Comparison of ENCODE assay signal across 8 mouse cellular contexts in the genomic region with DNA sequence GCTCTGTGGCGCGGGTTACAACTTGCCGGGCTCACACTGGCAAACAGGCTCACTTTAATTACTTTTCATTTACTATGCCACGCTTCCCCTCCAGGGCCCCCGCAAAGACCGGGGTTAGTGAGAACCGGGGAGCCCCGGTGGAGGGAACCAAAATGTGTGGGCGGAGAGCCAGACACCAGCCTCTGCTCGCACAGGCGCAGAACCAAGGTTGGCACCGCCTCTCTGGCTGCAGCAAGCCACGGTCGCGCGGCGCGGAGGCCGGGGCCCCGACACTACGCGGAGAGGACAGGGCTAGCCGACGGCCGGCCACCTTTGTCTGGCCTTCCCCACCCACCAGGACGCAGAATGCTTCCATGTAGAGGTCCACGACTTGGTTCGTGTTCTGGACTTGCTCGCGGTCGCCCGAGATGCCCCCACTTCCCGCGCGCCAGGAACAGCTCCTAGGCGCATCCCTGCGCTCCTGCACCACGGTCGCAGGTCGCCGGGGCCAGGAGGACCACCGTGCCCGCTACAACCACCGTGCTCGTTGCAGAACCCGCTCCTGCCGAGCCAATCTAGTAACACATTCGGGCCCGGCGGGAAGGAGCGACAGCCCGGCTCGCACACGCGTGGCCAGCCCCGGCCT. TPM values are rescaled to one million over a fixed set of nuclear protein-coding genes. Genes with fewer than 3 reads are reported as not detected.
DNase-seq lines count a peak whose midpoint lies in the region; ATAC-seq and TF ChIP-seq lines count a peak whose summit lies in the region.

No protein-coding gene starts in this region.

- no peak; the same call in 1 of the 2 replicates for TF ChIP-seq CTCF in left cerebral cortex, adult 2 months (IDR thresholded peaks at IDR 0.05)

- intact Hi-C loops in left cerebral cortex, adult 2 months (cut with DNase I) = loop anchor here (1.0 to 5.0 kb wide), 4 partner anchors 32 to 95 kb away; no protein-coding TSS in a partner anchor

- under 1% methylated on average over 55 of the region's 56 CpGs for WGBS in hindbrain, embryonic 16.5 days
- under 1% methylated on average over 56 of the region's 56 CpGs for WGBS in macrophage (ENCODE audit: missing documents)

- H3K9ac ChIP-seq in hindbrain, embryonic 16.5 days (ENCODE audit: low read depth, low read length) = peak overlapping the region; percentile 84

- H3K9me3 ChIP-seq in hindbrain, embryonic 16.5 days (ENCODE audit: control insufficient read depth, low read length) = no peaks in the 10 kb centered on the region

- no peaks in the 10 kb centered on the region for H3K27me3 ChIP-seq in hindbrain, embryonic 16.5 days (replicated peaks; ENCODE audit: control insufficient read depth, insufficient read depth, low read length)

- peak overlapping the region; percentile 88 for H3K27ac ChIP-seq in hindbrain, embryonic 16.5 days (ENCODE audit: low read depth, low read length)
- peak overlapping the region; percentile 95 for H3K27ac ChIP-seq in left cerebral cortex, adult 2 months
- H3K27ac ChIP-seq in macrophage = peak overlapping the region; percentile 41

- H3K79me2 ChIP-seq in macrophage (ENCODE audit: inconsistent target) = peaks cover 52% of the 10 kb centered on the region

- peak overlapping the region; percentile 84 for H3K4me2 ChIP-seq in hindbrain, embryonic 16.5 days (ENCODE audit: low read length)

- peak; percentile 69 for DNase-seq in R1 (ENCODE audit: low read depth, low spot score)
- DNase-seq in cerebellum, postnatal 36 days = peak; percentile 84
- DNase-seq in gastrocnemius, adult 18-20 months (ENCODE audit: low spot score) = peak; percentile 69
- DNase-seq in left cerebral cortex, adult 2 months (ENCODE audit: extremely low spot score in 1 of 2, low spot score in 2 of 2) = peak; percentile 78 to 81
- DNase-seq in right cerebral cortex, adult 18-20 months = peak; percentile 85
- peak; percentile 79 for DNase-seq in urinary bladder, adult 2 months (ENCODE audit: low spot score)

- peak overlapping the region; percentile 97 for H3K4me3 ChIP-seq in hindbrain, embryonic 16.5 days (ENCODE audit: low read length)
- H3K4me3 ChIP-seq in left cerebral cortex, adult 2 months = peak overlapping the region; percentile 85
- H3K4me3 ChIP-seq in macrophage (ENCODE audit: inconsistent target) = peak overlapping the region; percentile 61

- peaks cover 18% of the 10 kb centered on the region for H3K4me1 ChIP-seq in hindbrain, embryonic 16.5 days (ENCODE audit: control insufficient read depth, insufficient read depth, low read depth, low read length)

- H3K36me3 ChIP-seq in hindbrain, embryonic 16.5 days (ENCODE audit: control insufficient read depth, insufficient read depth, low read length) = no peaks in the 10 kb centered on the region
- H3K36me3 ChIP-seq in macrophage (ENCODE audit: inconsistent target) = no peaks in the 10 kb centered on the region

- ATAC-seq in hindbrain, embryonic 16.5 days = peak; percentile 89

RNA-seq across cellular contexts. Expression of a gene that starts 0.8 kb away (rescaled TPM):
- total RNA-seq in gastrocnemius, adult 18-20 months (2021) = 1 to 10 TPM; 2.5 to 3.0 TPM
- polyA plus RNA-seq in hindbrain, embryonic 16.5 days (2015; fragmentation: Nextera tagmentation; extraction: Ambion mirVana) = 15.4 and 23.6 TPM in 2 replicates
- 10 to 100 TPM; 14.8 to 16.3 TPM for total RNA-seq in left cerebral cortex, adult 2 months (2021)
- total RNA-seq in macrophage (2018; cell fraction: chromatin; rRNA removed) = 100 to 1,000 TPM in 2 of 26 experiments, 10 to 100 TPM in 24; 24.6 to 189 (median 55.7) TPM
- total RNA-seq in macrophage (2018; cell fraction: cytosol; rRNA removed) = 10 to 100 TPM; 11.5 to 21.4 (median 16.2) TPM
- 100 to 1,000 TPM in 1 of 26 experiments, 10 to 100 TPM in 25; 21.1 to 118 (median 40.9) TPM for total RNA-seq in macrophage (2018; cell fraction: nucleus; rRNA removed)
- 10.1 to 12.0 TPM (median 11.9 TPM) in 3 replicates for polyA plus RNA-seq in macrophage (2018)
- 23.0 and 27.0 TPM in 2 replicates for polyA plus RNA-seq in urinary bladder, adult 2 months (2012; rRNA removed)

Comparison
In these comparisons a context has a peak if more than half of its experiments do, and no peak if none do; other contexts are left out.
1. Peak in every context shown above with its lines: DNase-seq, ATAC-seq, H3K4me3 ChIP-seq and H3K27ac ChIP-seq.
2. H3K27ac ChIP-seq: peak in every context shown above with its lines; median percentile 95 in left cerebral cortex, adult 2 months; 88 in hindbrain, embryonic 16.5 days; 41 in macrophage.